Mouse (Mus musculus): ENCODE results near the gene Olfr487.
"Not testable (repeated sequence)": the region's sequence is repeated elsewhere in the genome, so short reads cannot be mapped to it uniquely, and the experiment has no call there.

Gene Olfr487

DNA sequence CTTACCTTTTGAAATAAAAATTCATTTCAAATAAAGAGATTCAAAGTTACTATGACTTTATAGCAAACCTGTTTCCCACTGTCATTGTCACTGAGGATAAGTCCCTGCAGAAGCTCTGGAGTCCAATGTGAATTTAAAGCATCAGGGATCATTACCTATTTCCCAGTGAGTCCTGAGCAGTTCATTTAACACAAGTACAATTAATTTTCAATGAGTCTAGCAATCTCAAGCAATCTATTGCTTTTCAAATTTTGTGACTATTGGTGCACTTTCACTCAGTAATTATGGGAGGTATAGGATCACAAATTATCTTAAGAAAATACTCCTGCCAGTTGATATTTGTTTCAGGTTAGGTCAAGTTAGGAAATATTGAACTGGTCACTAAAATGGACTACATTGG, at the start of gene Olfr487:
TSS of gene Olfr487 (minus strand) at position 101 of the 400 bp plus-strand sequence.
- DNase-seq (ENCODE audit: low spot score in 2 of 2): not testable (repeated sequence)

DNA sequence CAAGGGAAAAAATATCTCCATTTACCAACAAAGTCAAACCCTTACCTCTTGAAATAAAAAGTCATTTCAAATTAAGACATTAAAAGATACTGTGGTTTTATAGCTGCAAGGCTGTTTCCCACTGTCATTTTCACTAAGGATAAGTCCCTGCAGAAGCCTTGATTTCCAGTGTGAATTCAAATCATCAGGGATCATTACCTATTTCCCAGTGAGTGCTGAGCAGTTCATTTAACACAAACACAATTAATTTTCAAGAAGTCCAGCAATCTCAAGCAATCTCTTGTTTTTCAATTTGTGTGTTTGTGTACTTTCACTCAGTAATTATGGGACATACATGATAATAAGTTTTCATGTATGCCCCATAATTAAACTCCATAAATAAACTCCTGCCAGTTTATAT, 43.8 kb upstream of the Olfr487 start, which contains the start of gene Olfr488:
TSS of gene Olfr488 (minus strand) at position 101 of the 400 bp plus-strand sequence.
- DNase-seq (ENCODE audit: low spot score in 2 of 2): no peak

DNA sequence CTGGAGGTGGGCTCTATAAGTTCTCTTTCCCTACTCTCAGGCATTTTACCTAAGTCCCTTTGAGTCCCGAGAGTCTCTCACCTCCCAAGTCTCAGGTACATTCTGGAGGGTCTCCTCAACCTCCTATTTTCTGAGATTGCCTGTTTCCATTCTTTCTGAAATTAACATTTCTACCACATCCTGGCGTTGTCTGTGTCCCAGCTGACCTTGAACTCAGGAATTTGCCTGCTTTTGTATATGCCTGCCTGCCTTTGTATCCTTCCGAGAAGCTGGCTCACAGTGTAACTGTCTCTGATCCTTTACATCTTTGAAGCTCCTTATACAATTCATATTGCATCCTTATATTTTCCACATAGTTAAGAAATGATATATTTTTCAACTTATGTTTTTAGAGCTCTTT, 19.1 kb upstream of the Olfr487 start:
- DNase-seq (ENCODE audit: low spot score in 2 of 2): no peak

DNA sequence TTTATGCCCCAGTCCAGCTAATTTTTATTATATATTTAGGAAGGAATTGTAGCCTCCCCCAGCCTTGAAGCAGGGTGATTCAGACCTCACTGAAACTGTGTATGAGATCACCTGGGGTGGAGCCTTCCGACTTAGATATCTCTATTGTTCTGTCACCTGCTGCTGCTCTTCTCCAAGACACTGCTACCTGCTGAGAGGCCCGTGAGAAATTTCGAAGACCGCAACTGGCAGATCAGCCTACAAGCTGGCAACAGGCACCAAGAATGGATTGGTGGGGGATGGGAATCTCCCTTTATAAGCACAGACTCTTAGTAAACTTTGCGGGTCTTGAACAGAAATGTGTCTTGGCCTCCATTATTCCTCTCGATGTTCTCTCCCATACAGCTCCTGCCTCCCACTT, 17.5 kb downstream of the Olfr487 start:
- DNase-seq (ENCODE audit: low spot score in 2 of 2): no peak

DNA sequence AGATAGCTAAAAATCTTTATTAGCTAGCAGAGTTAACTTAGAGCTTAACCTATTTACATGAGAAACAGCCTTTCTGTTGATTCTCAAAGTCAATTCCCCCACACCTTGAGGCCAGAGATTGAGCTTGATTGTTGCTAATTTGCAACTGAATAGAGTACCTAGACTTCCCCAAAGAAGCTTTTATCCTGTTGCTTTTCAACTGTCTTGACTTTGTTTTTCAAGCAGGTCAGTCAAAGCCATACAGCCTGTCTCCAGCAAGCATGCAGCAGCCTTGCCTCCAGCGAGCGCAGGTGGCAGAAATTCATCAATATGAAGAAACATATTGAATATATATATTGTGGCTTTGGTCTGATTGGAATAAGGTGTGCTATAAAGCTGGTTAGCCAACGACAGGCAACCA, 18.1 kb downstream of the Olfr487 start:
- not testable (repeated sequence) for DNase-seq (ENCODE audit: low spot score in 2 of 2)

DNA sequence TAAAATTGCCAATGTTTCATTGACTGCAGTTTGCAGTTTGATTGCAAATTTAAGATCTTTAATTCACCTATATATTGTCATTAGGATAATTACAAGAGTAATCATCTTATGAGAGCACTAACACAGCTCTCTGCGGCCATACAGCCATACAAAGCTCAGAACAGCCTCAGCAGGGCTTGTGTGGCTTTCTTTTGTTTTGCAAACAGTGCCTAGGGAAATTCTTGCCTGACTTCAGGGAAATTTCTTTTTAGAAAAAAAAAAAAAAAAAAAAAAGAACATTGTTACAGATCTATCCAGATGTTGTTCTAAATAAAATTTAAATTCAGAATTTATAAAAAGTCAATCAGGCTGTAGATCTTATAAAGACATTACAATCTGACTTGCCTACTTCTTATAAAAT, 21.7 kb downstream of the Olfr487 start:
- DNase-seq (ENCODE audit: low spot score in 2 of 2): not testable (repeated sequence)

DNA sequence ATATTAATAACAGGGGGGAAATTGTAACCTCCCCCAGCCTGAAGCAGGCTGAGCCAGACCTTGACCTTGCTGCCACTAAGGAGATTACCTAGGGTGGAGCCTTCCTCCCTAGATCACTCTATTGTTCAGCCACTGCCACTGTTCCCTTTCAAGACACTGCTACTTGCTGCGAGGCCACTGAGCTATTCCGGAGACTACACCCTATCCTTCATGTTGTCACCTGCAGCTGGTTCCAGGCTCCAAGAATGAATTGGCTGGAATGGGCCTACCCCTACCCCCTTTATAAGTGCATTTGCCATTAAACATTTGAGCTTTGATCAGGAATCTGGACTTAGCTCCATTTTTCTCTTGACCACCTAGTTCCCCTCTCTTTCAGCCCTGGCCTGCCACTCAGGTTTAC, 23.2 kb downstream of the Olfr487 start:
- DNase-seq (ENCODE audit: low spot score in 2 of 2): not testable (repeated sequence)

DNA sequence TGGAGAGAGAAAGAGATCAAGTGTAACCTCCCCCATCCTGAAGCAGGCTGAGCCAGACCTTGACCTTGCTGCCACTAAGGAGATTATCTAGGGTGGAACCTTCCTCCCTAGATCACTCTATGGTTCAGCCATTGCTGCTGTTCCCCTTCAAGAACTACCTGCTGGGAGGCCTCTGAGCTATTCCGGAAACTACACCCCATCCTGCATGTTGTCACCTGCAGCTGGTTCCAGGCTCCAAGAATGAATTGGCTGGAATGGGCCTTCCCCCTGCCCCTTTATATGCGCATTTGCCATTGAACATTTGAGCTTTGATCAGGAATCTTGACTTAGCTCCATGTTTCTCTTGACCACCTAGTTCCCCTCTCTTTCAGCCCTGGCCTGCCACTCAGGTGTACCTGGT, 29.2 kb downstream of the Olfr487 start:
- DNase-seq (ENCODE audit: low spot score in 2 of 2): not testable (repeated sequence)

DNA sequence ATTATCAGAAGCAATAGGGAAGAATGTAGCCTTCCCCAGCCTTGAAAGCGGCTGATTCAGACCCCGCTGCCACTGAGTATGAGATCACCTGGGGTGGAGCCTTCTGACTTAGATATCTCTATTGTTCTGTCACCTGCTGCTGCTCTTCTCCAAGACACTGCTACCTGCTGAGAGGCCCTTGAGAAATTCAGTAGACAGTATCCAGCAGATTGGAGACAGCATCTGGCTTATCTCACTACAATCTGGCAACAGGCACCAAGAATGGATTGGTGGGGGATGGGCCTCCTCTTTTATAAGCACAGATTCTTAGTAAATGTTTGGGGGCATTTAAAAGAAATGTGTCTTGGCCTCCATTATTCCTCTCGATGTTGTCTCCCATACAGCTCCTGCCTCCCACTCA, 30.0 kb downstream of the Olfr487 start:
- not testable (repeated sequence) for DNase-seq (ENCODE audit: low spot score in 2 of 2)

DNA sequence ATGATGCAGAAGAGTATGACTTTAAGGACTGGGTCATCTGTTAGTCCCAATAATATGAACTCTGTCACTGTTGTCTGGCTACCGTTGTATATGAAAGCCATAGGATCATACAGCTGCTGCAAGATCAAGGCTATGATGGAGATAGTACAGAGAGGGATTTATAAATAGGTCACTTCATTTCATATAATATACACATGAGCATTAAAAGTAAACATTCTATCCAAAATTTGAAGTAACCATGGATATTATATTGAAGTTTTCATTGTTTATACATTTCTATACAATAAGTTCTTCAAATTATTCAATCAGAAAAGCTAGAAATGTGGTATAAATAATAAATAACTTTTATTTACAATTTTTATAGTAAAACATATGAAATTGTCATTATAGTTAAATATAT, 41.8 kb downstream of the Olfr487 start, which contains the start of gene Olfr486:
TSS of gene Olfr486 (minus strand) at position 101 of the 400 bp plus-strand sequence.
- not testable (repeated sequence) for DNase-seq (ENCODE audit: low spot score in 2 of 2)

DNA sequence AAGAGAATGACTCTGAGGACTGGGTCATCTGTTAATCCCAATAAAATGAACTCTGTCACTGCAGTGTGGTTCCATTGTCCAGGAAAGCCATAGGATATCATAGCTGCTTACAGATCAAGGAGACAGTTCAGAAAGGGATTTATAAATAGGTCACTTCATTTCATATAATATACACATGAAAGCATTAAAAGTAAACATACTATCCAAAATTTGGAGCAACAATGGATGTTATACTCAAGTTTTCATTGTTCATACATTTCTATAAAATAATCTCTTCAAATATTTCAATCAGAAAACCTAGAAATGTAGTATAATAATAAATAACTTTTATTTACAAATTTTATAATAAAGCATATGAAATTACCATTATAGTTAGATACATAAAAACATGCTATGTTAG, 54.7 kb downstream of the Olfr487 start, which contains the start of gene Olfr485:
TSS of gene Olfr485 (minus strand) at position 101 of the 400 bp plus-strand sequence.
- no peak for DNase-seq (ENCODE audit: low spot score in 2 of 2)

All from urinary bladder, postnatal 4 days (tissue).